Mouse (Mus musculus): ENCODE results near the gene Map3k12. TPM values are rescaled to one million over a fixed set of nuclear protein-coding genes. Genes with fewer than 3 reads are reported as not detected.

Gene Map3k12
- polyA plus RNA-seq, 1 experiment from 2014 or later, result 43.9 TPM

GRCm38 (mm10) chr15:102507561-102507960 lies 9.3 kb downstream of the Map3k12 start:
- Histone ChIP-seq H3K4me2 (replicated peaks) (no peak overlapping the region), H3K9ac (no peak overlapping the region), H3K9me3 (ENCODE audit: control insufficient read depth, low read length) (no peaks in the 10 kb centered on the region), H3K27me3 (ENCODE audit: control insufficient read depth, insufficient read depth, low read length) (no peaks in the 10 kb centered on the region), H3K27ac (no peak overlapping the region), H3K4me3 (replicated peaks; ENCODE audit: low read length) (no peak overlapping the region), H3K36me3 (replicated peaks; ENCODE audit: control insufficient read depth, insufficient read depth) (peaks cover 62% of the 10 kb centered on the region), H3K4me1 (replicated peaks; ENCODE audit: control insufficient read depth, insufficient read depth, low read length) (peaks cover 31% of the 10 kb centered on the region)
- ATAC-seq (ENCODE audit: low FRiP score) (no peak), DNase-seq (ENCODE audit: low spot score) (no peak)

GRCm38 (mm10) chr15:102506864-102507263 lies 10.0 kb downstream of the Map3k12 start:
- no peak overlapping the region for H3K4me2 ChIP-seq (replicated peaks)
- 100% methylated on average over 1 of the region's 1 CpGs for WGBS
- H3K27me3 ChIP-seq (ENCODE audit: control insufficient read depth, insufficient read depth, low read length), result no peaks in the 10 kb centered on the region
- no peak overlapping the region for H3K4me3 ChIP-seq (replicated peaks; ENCODE audit: low read length)
- no peaks in the 10 kb centered on the region for H3K9me3 ChIP-seq (ENCODE audit: control insufficient read depth, low read length)
- DNase-seq (ENCODE audit: low spot score) (no peak), ATAC-seq (ENCODE audit: low FRiP score) (no peak)
- peaks cover 69% of the 10 kb centered on the region for H3K36me3 ChIP-seq (replicated peaks; ENCODE audit: control insufficient read depth, insufficient read depth)
- H3K27ac ChIP-seq, result no peak overlapping the region
- peaks cover 24% of the 10 kb centered on the region for H3K4me1 ChIP-seq (replicated peaks; ENCODE audit: control insufficient read depth, insufficient read depth, low read length)
- H3K9ac ChIP-seq, result no peak overlapping the region

DNA sequence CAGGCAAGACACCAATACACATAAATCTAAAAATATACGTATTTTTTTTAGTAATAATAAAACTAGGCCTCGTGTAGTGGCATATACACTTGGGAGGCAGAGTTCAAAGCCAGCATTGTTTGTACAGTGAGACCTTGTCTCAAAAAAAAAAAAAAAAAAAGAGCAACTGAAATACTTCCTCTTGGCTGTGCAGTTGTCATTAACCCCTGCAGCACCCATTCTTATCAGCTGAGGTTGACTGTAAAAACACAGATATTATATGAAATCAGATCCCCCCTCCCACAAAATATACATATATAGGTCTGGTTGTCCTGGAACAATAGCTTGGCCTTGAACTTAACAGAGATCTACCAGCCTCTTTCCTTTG lies 10.4 kb downstream of the Map3k12 start:
- H3K27me3 ChIP-seq (ENCODE audit: control insufficient read depth, insufficient read depth, low read length), result no peaks in the 10 kb centered on the region
- no peak for ATAC-seq (ENCODE audit: low FRiP score)
- H3K4me1 ChIP-seq (replicated peaks; ENCODE audit: control insufficient read depth, insufficient read depth, low read length), result peaks cover 20% of the 10 kb centered on the region
- H3K36me3 ChIP-seq (replicated peaks; ENCODE audit: control insufficient read depth, insufficient read depth), result peaks cover 73% of the 10 kb centered on the region
- 71% methylated on average over 2 of the region's 2 CpGs for WGBS
- no peak overlapping the region for H3K4me2 ChIP-seq (replicated peaks)
- H3K27ac ChIP-seq, result no peak overlapping the region
- no peak overlapping the region for H3K4me3 ChIP-seq (replicated peaks; ENCODE audit: low read length)
- no peak for DNase-seq (ENCODE audit: low spot score)
- H3K9ac ChIP-seq, result no peak overlapping the region
- H3K9me3 ChIP-seq (ENCODE audit: control insufficient read depth, low read length), result no peaks in the 10 kb centered on the region

DNA sequence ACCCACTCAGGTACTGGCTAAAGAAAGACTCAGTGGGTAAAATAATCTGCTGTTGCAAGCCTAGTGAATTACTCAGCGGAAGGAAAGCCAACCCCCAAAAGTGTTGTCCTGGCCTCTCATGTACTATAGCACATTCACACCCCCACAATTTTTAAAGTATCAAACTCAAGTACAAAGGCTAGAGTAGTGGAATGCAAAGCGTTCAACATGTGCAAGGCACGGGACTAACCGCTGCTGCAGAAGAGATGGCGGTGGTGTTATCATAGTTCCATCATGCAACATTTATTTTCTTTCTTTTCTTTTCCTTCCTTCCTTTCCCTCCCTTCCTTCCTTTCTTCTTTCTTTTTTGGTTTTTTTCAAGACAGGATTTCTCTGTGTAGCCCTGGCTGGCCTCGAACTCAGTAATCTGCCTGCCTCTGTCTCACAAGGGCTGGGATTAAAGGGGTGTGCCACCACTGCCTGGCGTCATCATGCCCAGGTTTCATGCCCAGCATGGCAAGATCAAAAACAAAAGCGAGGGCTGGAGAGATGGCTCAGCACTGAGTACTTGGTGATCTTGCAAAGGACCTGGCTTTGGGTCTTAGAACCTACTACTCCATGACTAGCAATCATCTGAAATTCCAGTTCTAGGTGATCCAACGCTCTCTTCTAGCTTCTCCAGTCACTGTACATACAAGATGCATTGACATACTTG lies 10.9 kb downstream of the Map3k12 start:
- H3K9me3 ChIP-seq (ENCODE audit: control insufficient read depth, low read length), result no peaks in the 10 kb centered on the region
- no peak overlapping the region for H3K27ac ChIP-seq
- no peaks in the 10 kb centered on the region for H3K27me3 ChIP-seq (ENCODE audit: control insufficient read depth, insufficient read depth, low read length)
- peaks cover 15% of the 10 kb centered on the region; the same call in 1 of the 2 replicates for H3K4me1 ChIP-seq (replicated peaks; ENCODE audit: control insufficient read depth, insufficient read depth, low read length)
- no peak overlapping the region for H3K9ac ChIP-seq
- H3K4me3 ChIP-seq (replicated peaks; ENCODE audit: low read length), result no peak overlapping the region
- DNase-seq (ENCODE audit: low spot score) (no peak), ATAC-seq (ENCODE audit: low FRiP score) (no peak)
- 89% methylated on average over 9 of the region's 9 CpGs for WGBS
- peaks cover 78% of the 10 kb centered on the region for H3K36me3 ChIP-seq (replicated peaks; ENCODE audit: control insufficient read depth, insufficient read depth)
- no peak overlapping the region for H3K4me2 ChIP-seq (replicated peaks)

DNA sequence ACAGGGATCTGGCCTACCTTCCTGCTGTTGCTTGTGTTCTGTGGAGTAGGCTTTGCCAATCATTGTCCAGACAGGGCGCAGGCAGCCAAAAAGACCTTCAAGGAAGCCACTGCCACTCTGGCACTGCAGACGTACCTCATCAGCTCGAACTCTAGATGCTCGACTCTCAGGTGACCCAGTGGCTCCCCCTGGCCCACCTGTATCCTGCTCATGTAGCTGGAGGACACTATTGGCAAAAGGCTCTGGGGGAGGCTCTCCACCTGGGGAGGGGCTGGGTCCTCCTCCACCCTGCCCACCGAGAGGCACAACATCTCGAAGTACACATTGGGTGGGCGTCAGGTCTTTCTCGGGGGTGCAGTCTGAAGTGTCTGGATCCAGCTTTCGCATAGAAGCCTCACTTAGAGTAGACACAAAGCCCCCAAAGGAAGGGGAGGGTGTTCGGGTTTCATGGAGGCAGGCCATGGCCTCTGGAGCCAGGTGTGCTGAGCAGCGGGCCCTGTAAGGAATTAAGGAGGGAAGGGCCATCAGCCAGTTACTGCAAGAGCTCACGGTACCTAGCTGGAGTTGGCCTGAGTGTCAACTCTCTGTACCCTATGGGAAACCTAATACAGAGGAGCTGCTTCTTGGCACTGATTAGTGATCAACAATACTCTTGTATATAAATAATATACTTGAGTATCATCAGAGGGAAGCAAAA lies 11.6 kb downstream of the Map3k12 start:
- peaks cover 12% of the 10 kb centered on the region; the same call in 1 of the 2 replicates for H3K4me1 ChIP-seq (replicated peaks; ENCODE audit: control insufficient read depth, insufficient read depth, low read length)
- no peaks in the 10 kb centered on the region for H3K9me3 ChIP-seq (ENCODE audit: control insufficient read depth, low read length)
- H3K9ac ChIP-seq, result no peak overlapping the region
- no peak overlapping the region for H3K4me2 ChIP-seq (replicated peaks)
- DNase-seq (ENCODE audit: low spot score) (no peak), ATAC-seq (ENCODE audit: low FRiP score) (no peak)
- no peak overlapping the region for H3K4me3 ChIP-seq (replicated peaks; ENCODE audit: low read length)
- no peak overlapping the region for H3K27ac ChIP-seq
- no peaks in the 10 kb centered on the region for H3K27me3 ChIP-seq (ENCODE audit: control insufficient read depth, insufficient read depth, low read length)
- peaks cover 85% of the 10 kb centered on the region for H3K36me3 ChIP-seq (replicated peaks; ENCODE audit: control insufficient read depth, insufficient read depth)
- WGBS, result 76% methylated on average over 12 of the region's 12 CpGs

DNA sequence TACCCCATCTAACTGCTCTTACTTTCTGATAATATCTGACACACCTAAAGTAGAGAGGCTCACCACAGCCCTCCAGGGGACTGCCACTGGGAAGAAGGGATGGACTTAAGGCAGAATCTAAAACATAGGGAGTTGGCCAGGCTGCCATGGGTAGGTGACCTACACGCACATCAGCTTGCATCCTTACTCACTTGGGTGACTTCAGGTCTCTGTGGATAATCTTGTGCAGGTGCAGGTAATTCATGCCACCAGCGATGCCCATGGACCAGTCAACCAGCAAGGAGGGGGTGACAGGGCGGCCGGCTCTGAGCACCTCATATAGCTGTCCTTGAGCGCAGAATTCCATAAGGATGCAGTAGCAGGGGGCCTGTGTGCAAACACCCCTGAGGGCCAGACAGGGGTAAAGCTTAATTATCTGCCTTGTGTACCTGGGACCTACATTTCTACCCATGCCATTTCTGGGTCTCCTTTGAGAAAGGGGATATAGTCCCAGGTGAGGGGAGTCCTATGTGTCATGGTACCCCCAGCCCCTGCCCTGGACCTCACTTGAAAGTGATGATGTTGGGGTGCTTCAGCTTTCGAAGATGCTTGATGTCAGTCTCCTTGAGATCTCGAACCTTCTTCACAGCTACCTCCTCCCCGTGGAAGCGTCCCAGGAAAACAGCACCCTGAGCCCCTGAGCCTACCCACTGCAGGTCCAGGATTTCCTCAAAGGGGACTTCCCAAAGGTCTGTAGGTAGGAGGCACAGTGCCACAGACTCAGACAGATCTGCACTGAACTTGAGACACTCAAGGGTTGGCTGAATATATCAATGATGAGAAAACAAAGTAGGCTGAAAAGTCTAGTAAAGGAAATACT lies 12.7 kb downstream of the Map3k12 start:
- H3K4me2 ChIP-seq (replicated peaks), result no peak overlapping the region
- WGBS, result 84% methylated on average over 9 of the region's 9 CpGs
- H3K27ac ChIP-seq, result no peak overlapping the region
- H3K9me3 ChIP-seq (ENCODE audit: control insufficient read depth, low read length), result no peaks in the 10 kb centered on the region
- no peak for DNase-seq (ENCODE audit: low spot score)
- H3K9ac ChIP-seq, result no peak overlapping the region
- H3K4me3 ChIP-seq (replicated peaks; ENCODE audit: low read length), result no peak overlapping the region
- H3K4me1 ChIP-seq (replicated peaks; ENCODE audit: control insufficient read depth, insufficient read depth, low read length), result peaks cover 4% of the 10 kb centered on the region; the same call in 1 of the 2 replicates
- no peaks in the 10 kb centered on the region for H3K27me3 ChIP-seq (ENCODE audit: control insufficient read depth, insufficient read depth, low read length)
- peaks cover 95% of the 10 kb centered on the region for H3K36me3 ChIP-seq (replicated peaks; ENCODE audit: control insufficient read depth, insufficient read depth)
- ATAC-seq (ENCODE audit: low FRiP score), result no peak

DNA sequence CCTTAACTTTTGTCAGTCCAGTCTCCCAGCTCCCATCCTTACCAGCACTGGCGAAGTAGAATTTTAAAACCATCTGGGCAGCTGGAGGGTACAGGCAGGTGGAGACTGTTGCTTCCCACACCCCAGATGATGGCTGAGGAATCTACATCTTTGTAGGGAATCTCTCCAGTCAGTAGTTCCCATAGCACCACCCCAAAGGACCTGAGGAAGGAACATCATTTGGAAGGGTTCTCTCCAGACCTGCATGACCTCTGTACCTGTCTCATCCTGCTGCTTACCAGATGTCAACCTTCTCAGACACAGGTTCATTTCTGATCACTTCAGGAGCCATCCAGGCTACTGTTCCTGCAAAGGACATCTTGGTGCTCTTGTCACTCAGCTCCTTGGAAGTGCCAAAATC lies 13.4 kb downstream of the Map3k12 start, which contains the start of gene Gm10337:
Gene Gm10337 (plus strand): TSS at position 276 of the 400 bp plus-strand sequence.
- H3K4me1 ChIP-seq (replicated peaks; ENCODE audit: control insufficient read depth, insufficient read depth, low read length), result no peaks in the 10 kb centered on the region
- DNase-seq (ENCODE audit: low spot score), result no peak

GRCm38 (mm10) chr15:102502254-102502840 lies 14.5 kb downstream of the Map3k12 start:
- ATAC-seq (ENCODE audit: low FRiP score) (no peak), DNase-seq (ENCODE audit: low spot score) (no peak)
- H3K4me2 ChIP-seq (replicated peaks), result no peak overlapping the region
- H3K9ac ChIP-seq, result no peak overlapping the region
- no peaks in the 10 kb centered on the region for H3K27me3 ChIP-seq (ENCODE audit: control insufficient read depth, insufficient read depth, low read length)
- H3K4me1 ChIP-seq (replicated peaks; ENCODE audit: control insufficient read depth, insufficient read depth, low read length), result no peaks in the 10 kb centered on the region
- 82% methylated on average over 9 of the region's 9 CpGs for WGBS
- H3K4me3 ChIP-seq (replicated peaks; ENCODE audit: low read length), result no peak overlapping the region
- peaks cover 96% of the 10 kb centered on the region for H3K36me3 ChIP-seq (replicated peaks; ENCODE audit: control insufficient read depth, insufficient read depth)
- H3K9me3 ChIP-seq (ENCODE audit: control insufficient read depth, low read length), result no peaks in the 10 kb centered on the region
- no peak overlapping the region for H3K27ac ChIP-seq

More for the DNA sequence above, 13.4 kb downstream of the Map3k12 start, which contains the start of gene Gm10337:
- Histone ChIP-seq H3K36me3 (replicated peaks; ENCODE audit: control insufficient read depth, insufficient read depth) (peaks cover 96% of the 10 kb centered on the region), H3K9me3 (ENCODE audit: control insufficient read depth, low read length) (no peaks in the 10 kb centered on the region), H3K9ac (no peak within 1 kb of the TSS), H3K4me3 (replicated peaks; ENCODE audit: low read length) (no peak within 1 kb of the TSS), H3K27me3 (ENCODE audit: control insufficient read depth, insufficient read depth, low read length) (no peaks in the 10 kb centered on the region), H3K4me2 (replicated peaks) (no peak within 1 kb of the TSS), H3K27ac (no peak within 1 kb of the TSS)
- ATAC-seq (ENCODE audit: low FRiP score), result no peak
- WGBS, result 81% methylated on average over 1 of the region's 1 CpGs

Data from hindbrain, embryonic 14.5 days (tissue).